Mouse (Mus musculus) hindbrain, embryonic 13.5 days (tissue): ENCODE measurements around the gene Mdm1. TPM values are rescaled to one million over a fixed set of nuclear protein-coding genes. Genes with fewer than 3 reads are reported as not detected.

ENCODE experiments used
- ATAC-seq: fragments of 200-750 bp; cut with Nextera tagmentation; 2 replicates; pipeline ENCODE4 v1.8.0; 2017; ENCODE audit warnings: moderate TSS enrichment; ENCODE audit not compliant: low FRiP score
- H3K27ac ChIP-seq: fragments of 300-500 bp; sonication (generic); 2 replicates; pipeline ENCODE4 v1.5.1; 2015; ENCODE audit warnings: inconsistent platforms, mild to moderate bottlenecking, moderate library complexity
- H3K27me3 ChIP-seq: fragments of 300-500 bp; sonication (generic); 2 replicates; pipeline ENCODE4 v1.6.1; 2015; ENCODE audit warnings: mild to moderate bottlenecking, inconsistent platforms
- H3K36me3 ChIP-seq: fragments of 300-500 bp; sonication (generic); 2 replicates; pipeline ENCODE4 v1.6.1; 2015; ENCODE audit warnings: mild to moderate bottlenecking, inconsistent platforms
- H3K4me1 ChIP-seq: fragments of 300-500 bp; sonication (generic); replicated peaks from 2 replicates; pipeline ENCODE4 v1.6.1; 2015; ENCODE audit warnings: inconsistent platforms
- H3K4me2 ChIP-seq: fragments of 300-500 bp; sonication (generic); 2 replicates; pipeline ENCODE4 v1.6.1; 2015; ENCODE audit warnings: inconsistent platforms, mild to moderate bottlenecking, moderate library complexity
- H3K4me3 ChIP-seq: fragments of 300-500 bp; sonication (generic); 2 replicates; pipeline ENCODE4 v1.5.1; 2015; ENCODE audit warnings: mild to moderate bottlenecking, inconsistent platforms
- H3K9ac ChIP-seq: fragments of 300-500 bp; sonication (generic); 2 replicates; pipeline ENCODE4 v1.6.1; 2015; ENCODE audit warnings: mild to moderate bottlenecking, inconsistent platforms
- H3K9me3 ChIP-seq: fragments of 300-500 bp; sonication (generic); 2 replicates; pipeline ENCODE4 v1.6.1; 2016; ENCODE audit warnings: inconsistent platforms
- WGBS: fragments of 180-500 bp; shearing (Covaris S2); methylation state at CpG from one replicate; pipeline ENCODE4 v1.1.7; 2015; 5-methylcytosine and 5-hydroxymethylcytosine counted together
- polyA plus RNA-seq: library from polyadenylated mRNA; unstranded; fragments of >200 nt; fragmentation: Nextera tagmentation; extraction: Ambion mirVana; gene quantifications from 2 replicates; pipeline ENCODE4 v1.2.1, GENCODE M21; 2015

Mdm1 gene
- 36.6 and 37.1 TPM in 2 replicates for polyA plus RNA-seq

DNA sequence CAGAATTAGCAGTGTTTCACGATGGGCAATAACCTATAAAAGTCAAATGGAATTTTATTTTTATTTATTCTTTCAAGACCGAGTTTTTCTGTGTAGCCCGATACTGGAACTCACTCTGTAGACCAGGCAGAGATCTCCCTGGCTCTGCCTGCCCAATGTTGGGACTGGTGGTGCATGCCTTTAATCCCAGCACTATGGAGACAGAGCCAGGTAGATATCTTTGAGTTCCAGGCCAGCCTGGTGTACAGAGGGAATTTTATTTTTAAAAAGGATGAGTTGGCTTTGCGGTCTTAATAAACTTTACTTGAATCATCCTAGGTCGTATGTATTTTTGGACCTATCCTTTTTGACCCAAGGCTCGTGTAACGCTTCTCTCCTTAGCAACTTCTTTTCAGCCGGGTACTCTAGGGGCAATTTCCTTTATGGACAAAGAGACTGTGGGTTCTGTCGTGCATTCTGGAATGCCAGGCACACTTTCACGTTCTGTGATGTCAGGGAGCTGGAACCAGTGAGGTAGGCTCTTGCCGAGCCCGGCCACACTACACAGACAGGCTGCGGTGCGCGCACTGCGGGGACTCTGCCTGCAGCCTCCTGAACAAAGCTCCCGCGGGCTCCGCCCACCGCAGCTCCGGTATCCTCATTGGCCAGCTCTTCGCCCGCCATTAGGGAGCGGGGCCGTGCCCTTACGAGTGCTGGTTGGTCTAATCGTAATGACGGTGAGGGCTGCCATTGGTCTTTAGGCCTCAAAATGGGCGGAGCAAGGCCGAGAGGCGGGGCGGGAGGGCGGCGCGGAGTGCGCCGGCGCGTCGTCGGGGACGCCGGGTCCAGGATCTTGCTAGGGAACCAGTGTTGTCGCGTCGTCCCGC, at the start of gene Mdm1:
Gene Mdm1, plus strand, starts transcription at position 794 of the 866 bp plus-strand sequence.
- Histone ChIP-seq H3K27me3 (no peaks in the 10 kb centered on the region), H3K4me3 (peak within 1 kb of the TSS; percentile 91), H3K9ac (peak within 1 kb of the TSS; percentile 79), H3K9me3 (no peaks in the 10 kb centered on the region), H3K4me1 (peaks cover 27% of the 10 kb centered on the region), H3K36me3 (peaks cover 10% of the 10 kb centered on the region), H3K27ac (peak within 1 kb of the TSS; percentile 76), H3K4me2 (peak within 1 kb of the TSS; percentile 75)
- peak; percentile 100 for ATAC-seq
- whole genome bisulfite sequencing, result 5% methylated on average over 45 of the region's 47 CpGs

DNA sequence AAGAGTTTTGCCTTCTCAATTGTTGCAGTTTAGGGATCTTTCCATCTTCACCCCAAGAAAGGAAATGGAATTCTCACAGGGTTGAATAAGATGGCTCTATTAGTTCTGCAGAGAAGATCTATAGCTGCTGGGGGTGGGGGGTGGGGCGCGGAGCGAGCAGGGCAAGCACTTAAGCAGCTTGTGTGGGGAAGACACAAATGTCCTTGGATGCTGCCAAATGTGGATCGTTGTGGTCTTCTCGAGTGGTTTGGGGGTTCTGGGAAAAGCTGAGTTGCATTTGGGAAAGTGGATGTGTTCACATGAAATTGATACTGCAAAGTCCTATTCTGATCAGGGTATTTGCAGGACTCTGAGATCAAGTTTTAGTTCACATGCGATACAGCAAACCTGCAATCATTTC, 48.9 kb upstream of the Mdm1 start:
- Histone ChIP-seq H3K9me3 (no peaks in the 10 kb centered on the region), H3K9ac (no peak overlapping the region), H3K27me3 (no peaks in the 10 kb centered on the region), H3K4me3 (no peak overlapping the region), H3K4me2 (no peak overlapping the region), H3K4me1 (peaks cover 12% of the 10 kb centered on the region), H3K36me3 (no peaks in the 10 kb centered on the region), H3K27ac (no peak overlapping the region)
- ATAC-seq, result no peak
- WGBS, result 78% methylated on average over 6 of the region's 6 CpGs

DNA sequence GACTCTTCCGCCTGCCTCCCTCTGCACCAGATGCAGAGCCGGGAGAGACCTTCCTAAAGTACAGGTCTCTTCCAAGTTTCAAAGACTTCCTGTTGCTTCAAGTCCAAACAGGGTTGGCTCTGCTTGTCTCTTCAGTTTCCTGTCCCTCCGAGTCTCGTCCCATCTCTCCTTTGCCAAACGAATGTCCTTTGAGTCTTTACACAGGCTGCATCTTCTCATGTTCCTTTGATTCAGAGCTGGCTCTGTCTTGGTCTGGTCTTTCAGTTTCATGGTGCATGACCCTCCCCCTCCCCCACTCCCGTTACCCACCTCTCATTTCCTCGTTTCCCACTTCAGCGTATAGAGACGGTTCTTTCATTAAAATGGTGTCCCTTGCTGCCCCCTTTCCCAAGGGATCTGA, 47.9 kb upstream of the Mdm1 start:
- Histone ChIP-seq H3K4me3 (no peak overlapping the region), H3K27ac (no peak overlapping the region), H3K4me1 (peaks cover 4% of the 10 kb centered on the region), H3K4me2 (no peak overlapping the region), H3K36me3 (no peaks in the 10 kb centered on the region), H3K27me3 (no peaks in the 10 kb centered on the region), H3K9me3 (no peaks in the 10 kb centered on the region), H3K9ac (no peak overlapping the region)
- ATAC-seq, result no peak
- 65% methylated on average over 9 of the region's 9 CpGs for WGBS

DNA sequence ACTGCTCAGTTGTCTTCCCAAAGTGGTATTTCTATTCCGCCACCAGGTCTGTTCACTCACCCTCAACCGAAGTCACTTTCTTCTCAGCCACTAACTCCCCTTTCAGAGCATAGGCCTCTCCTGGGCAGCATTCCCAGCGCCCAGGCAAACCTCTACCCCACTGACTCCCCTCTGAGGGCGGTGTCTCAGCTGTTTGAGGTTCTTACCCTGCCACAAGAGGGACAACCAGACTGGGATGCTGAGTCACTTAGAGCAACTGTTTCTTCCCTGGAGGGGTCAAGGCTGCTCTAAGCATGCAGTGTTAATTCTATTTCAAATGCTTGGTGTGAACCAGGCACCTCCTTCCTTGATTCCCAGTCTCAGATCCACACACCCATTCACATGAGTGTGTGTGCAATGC, 46.8 kb upstream of the Mdm1 start:
- no peak for ATAC-seq
- no peaks in the 10 kb centered on the region for H3K27me3 ChIP-seq
- H3K4me2 ChIP-seq, result no peak overlapping the region
- no peak overlapping the region for H3K4me3 ChIP-seq
- H3K9ac ChIP-seq, result no peak overlapping the region
- no peaks in the 10 kb centered on the region for H3K9me3 ChIP-seq
- WGBS, result 86% methylated on average over 4 of the region's 4 CpGs
- H3K36me3 ChIP-seq, result no peaks in the 10 kb centered on the region
- no peak overlapping the region for H3K27ac ChIP-seq
- H3K4me1 ChIP-seq, result peaks cover 4% of the 10 kb centered on the region

DNA sequence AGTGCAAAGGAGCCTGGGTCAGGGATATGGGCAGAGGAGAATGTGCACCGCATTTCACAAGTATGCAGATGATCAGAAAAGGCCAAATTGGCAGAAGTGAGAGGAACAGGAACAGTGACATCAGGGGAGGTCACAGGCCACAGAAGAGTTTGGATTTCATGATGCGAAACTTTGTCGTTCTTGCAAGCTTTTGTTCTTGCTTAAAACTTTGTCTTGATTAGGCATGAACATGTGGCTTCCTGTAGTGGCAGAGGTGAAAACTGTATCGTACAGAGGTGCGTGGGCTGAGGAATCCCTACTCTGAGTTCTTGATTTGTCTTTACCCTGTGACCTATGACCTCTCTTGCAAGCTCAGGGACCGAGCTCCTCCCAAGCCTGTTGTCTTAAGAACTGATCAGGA, 45.4 kb upstream of the Mdm1 start:
- 86% methylated on average over 6 of the region's 6 CpGs for WGBS
- Histone ChIP-seq H3K27me3 (no peaks in the 10 kb centered on the region), H3K27ac (no peak overlapping the region)

DNA sequence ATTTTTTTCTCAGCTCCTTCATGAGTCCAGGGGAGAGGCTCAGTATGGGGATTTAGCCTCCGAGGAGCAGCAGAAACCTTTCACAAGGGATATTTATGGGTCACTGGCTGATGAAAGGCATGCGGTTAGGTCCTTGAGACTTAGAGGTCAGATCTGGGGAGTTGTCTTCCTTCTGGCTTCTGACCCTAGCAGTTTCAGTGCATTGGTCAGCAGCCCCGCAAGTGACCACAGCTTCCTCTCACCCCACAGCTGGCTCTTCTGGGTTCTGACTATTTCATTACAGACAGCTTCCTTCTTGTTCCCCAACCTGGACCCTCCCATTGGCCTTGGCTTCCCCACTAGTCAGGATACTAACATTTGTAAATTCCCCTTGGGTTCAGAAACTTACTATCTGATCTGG, 43.7 kb upstream of the Mdm1 start:
- 80% methylated on average over 3 of the region's 3 CpGs for WGBS
- Histone ChIP-seq H3K9me3 (no peaks in the 10 kb centered on the region), H3K36me3 (no peaks in the 10 kb centered on the region), H3K9ac (no peak overlapping the region), H3K27me3 (no peaks in the 10 kb centered on the region), H3K4me1 (no peaks in the 10 kb centered on the region), H3K27ac (no peak overlapping the region), H3K4me3 (no peak overlapping the region), H3K4me2 (no peak overlapping the region)
- ATAC-seq, result no peak

More for the DNA sequence above, 45.4 kb upstream of the Mdm1 start:
- no peak for ATAC-seq
- H3K4me3 ChIP-seq, result no peak overlapping the region
- no peaks in the 10 kb centered on the region for H3K9me3 ChIP-seq
- no peak overlapping the region for H3K4me2 ChIP-seq
- peaks cover 4% of the 10 kb centered on the region for H3K4me1 ChIP-seq
- H3K36me3 ChIP-seq, result no peaks in the 10 kb centered on the region
- no peak overlapping the region for H3K9ac ChIP-seq

DNA sequence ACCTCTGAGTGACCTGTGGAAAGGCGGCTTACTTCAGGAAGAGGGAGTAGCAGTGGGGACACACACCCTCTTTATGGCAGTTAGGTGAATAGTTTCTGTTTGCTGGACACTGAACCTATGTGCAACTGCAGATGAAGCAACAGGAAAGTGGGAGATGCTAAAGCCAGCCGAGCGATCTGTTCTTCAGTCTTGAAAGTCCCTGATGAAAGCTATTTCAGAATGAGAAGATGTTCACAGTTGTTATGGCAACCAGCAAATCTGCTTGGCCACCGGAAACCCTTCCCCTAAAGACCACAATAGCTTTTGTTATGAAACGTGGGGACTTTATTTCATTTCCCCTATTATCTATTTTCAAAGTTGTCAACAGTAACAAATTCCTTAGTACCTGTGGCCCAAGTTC, 41.0 kb upstream of the Mdm1 start:
- WGBS, result 45% methylated on average over 5 of the region's 5 CpGs
- no peaks in the 10 kb centered on the region for H3K27me3 ChIP-seq
- peaks cover 6% of the 10 kb centered on the region; the same call in 1 of the 2 replicates for H3K4me1 ChIP-seq
- no peaks in the 10 kb centered on the region for H3K36me3 ChIP-seq
- H3K27ac ChIP-seq, result no peak overlapping the region
- no peaks in the 10 kb centered on the region for H3K9me3 ChIP-seq
- H3K9ac ChIP-seq, result no peak overlapping the region
- no peak overlapping the region for H3K4me2 ChIP-seq
- no peak for ATAC-seq
- no peak overlapping the region for H3K4me3 ChIP-seq

DNA sequence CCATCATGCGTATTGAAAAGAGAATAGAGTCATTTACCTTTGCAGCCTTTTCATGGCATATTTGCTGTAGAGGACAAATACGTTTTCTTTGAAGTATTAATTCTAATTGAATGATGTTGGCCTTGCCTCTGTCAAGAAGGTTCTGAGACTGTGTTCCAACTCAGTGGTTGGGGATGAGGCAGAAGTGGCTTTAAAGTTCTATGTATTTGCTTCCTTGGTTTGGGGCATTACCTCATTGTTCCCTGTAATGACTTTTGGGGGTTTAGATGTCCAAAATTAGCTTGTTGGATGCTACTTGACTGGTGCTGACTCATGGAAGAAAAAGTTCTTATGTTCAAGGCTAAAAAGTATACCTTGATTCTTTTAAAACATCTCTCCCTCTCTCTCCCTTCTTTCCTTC, 40.6 kb upstream of the Mdm1 start:
- peaks cover 6% of the 10 kb centered on the region; the same call in 1 of the 2 replicates for H3K4me1 ChIP-seq
- H3K4me3 ChIP-seq, result no peak overlapping the region
- no peak overlapping the region for H3K27ac ChIP-seq
- no peaks in the 10 kb centered on the region for H3K36me3 ChIP-seq
- H3K9ac ChIP-seq, result no peak overlapping the region
- 86% methylated on average over 2 of the region's 2 CpGs for WGBS
- no peak overlapping the region for H3K4me2 ChIP-seq
- H3K9me3 ChIP-seq, result no peaks in the 10 kb centered on the region
- no peak for ATAC-seq
- H3K27me3 ChIP-seq, result no peaks in the 10 kb centered on the region

DNA sequence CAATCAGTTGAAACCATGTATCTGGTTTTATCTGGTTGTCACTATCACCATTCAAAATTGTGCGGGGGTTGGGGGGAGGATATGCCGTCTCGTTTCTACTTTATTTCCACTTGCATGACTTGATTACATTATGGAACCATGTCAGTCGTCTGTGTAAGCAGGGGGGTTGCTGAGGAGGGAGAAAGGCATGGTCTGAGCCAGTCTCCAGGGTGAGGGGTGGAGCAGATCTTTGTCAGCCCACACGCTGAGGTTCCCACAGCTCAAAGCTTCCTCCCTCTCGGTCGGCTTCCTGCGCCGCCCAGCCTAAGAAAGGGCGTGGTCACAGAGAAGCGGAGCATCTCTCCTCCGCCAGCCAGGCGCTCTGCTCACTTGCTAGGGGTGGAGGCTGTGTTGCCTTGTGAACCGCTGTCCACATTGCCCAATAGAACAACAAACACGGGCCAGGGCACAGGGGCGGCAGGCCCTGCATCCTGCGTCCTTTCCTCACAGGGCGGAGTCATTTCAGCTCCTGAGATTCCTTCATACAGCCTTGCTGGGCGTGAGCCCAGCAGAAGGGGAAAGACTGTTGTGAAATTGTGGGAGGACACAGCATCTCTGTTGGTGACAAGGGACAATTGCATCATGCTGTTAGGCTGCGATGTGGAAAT, 38.5 kb upstream of the Mdm1 start:
- Histone ChIP-seq H3K27ac (peak overlapping the region; percentile 86), H3K27me3 (no peaks in the 10 kb centered on the region), H3K9me3 (no peaks in the 10 kb centered on the region), H3K36me3 (no peaks in the 10 kb centered on the region), H3K9ac (peak overlapping the region; percentile 70), H3K4me3 (peak overlapping the region; percentile 43), H3K4me2 (peak overlapping the region; percentile 65), H3K4me1 (peaks cover 6% of the 10 kb centered on the region; the same call in 1 of the 2 replicates)
- under 1% methylated on average over 20 of the region's 20 CpGs for WGBS
- ATAC-seq, result peak; percentile 94

DNA sequence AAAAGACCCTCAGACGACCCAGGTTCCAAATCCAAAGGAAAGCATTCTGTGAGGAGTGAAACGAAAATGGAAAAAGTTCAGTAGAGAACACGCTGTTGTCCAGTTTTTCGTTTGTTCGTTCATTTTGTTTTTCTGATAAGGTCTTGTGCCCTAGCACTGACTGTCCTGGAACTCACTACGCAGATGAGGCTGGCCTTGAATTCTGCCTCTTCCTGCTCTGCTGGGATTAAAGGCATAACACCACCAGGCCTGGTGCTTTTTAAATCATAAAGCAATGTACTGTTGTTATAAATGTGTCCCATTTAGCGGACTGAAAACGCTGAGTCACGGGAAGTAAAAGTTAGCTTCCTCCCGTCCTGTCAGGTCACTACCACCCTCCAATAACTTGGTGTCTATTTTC, 37.7 kb upstream of the Mdm1 start:
- no peaks in the 10 kb centered on the region for H3K36me3 ChIP-seq
- H3K4me2 ChIP-seq, result peak overlapping the region; percentile 65; the same call in 1 of the 2 replicates
- no peaks in the 10 kb centered on the region for H3K27me3 ChIP-seq
- H3K9me3 ChIP-seq, result no peaks in the 10 kb centered on the region
- H3K27ac ChIP-seq, result peak overlapping the region; percentile 86; the same call in 1 of the 2 replicates
- H3K9ac ChIP-seq, result no peak overlapping the region
- peaks cover 6% of the 10 kb centered on the region; the same call in 1 of the 2 replicates for H3K4me1 ChIP-seq
- H3K4me3 ChIP-seq, result no peak overlapping the region
- 76% methylated on average over 10 of the region's 10 CpGs for WGBS
- ATAC-seq, result no peak

DNA sequence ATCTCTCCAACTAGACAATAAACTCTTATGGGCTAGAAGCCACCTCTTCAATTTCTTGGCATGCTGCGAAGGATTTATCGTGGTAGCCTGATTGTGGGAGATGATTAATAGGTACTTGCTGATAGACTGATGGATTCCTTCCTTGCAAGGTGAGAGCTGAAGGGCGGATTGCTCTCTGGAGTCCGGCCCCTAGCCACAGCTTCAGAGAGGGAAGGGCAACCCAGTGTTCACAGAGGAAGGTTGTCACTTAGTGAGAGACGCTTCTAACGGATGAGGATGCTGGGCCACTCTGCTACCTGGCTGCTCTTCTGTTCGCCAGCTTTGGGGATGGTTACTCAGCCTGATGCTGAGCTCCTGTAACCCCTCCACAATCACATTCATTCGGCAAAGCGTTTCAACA, 34.6 kb upstream of the Mdm1 start:
- peak overlapping the region; percentile 58 for H3K27ac ChIP-seq
- no peak overlapping the region for H3K4me3 ChIP-seq
- no peak for ATAC-seq
- H3K27me3 ChIP-seq, result no peaks in the 10 kb centered on the region
- H3K36me3 ChIP-seq, result no peaks in the 10 kb centered on the region
- H3K4me2 ChIP-seq, result 0 out of 2 replicates have a peak overlapping the region, but pooled peaks have one; percentile 17
- no peak overlapping the region for H3K9ac ChIP-seq
- WGBS, result 74% methylated on average over 9 of the region's 9 CpGs
- no peaks in the 10 kb centered on the region for H3K9me3 ChIP-seq
- H3K4me1 ChIP-seq, result peaks cover 18% of the 10 kb centered on the region

DNA sequence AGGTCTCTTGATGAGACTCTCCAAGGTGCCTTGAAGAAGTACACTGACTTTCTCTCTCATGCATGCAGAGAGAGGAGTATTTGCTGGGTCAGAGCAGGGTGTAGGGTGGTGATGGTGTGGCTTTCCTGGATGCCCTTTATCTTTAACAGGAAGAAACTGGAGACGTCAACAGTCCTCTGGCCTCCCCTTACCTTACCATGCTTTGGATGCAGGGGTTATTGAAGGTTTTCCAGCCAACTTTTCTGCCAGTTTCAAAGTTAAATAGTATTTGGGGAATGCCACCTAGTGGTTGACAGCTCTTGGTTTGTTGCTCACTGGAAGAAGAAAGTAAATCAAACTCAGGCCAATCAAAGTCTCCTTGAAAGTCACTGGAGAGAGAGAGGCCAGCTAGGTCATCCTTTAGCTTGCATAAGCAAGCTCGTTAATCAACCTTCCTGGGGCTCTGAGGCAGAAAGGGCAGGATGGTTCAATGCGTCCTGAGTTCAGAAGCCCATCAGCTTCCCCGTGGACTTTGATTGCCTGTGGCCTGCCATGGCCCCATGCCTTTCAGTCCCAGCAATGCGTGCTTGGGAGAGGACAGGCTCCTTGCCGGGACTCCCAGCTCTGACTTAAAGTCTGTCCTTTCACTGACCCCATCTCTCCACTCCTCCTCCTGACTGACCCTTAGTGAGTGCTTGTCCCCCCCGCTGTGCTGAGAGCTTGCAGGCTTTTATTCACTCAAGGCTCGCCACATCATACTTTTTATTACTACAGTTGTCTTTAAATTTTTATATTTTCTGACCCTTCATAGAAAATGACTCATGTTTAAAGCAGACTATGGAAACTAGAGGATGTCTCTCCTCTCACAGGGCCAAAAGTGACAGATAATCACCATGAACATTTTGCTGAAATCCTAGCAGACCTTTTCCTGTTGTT, 31.3 kb upstream of the Mdm1 start:
- WGBS, result 10% methylated on average over 8 of the region's 8 CpGs
- Histone ChIP-seq H3K4me3 (no peak overlapping the region), H3K27me3 (no peaks in the 10 kb centered on the region), H3K9me3 (no peaks in the 10 kb centered on the region), H3K4me1 (peaks cover 30% of the 10 kb centered on the region), H3K27ac (no peak overlapping the region), H3K36me3 (no peaks in the 10 kb centered on the region), H3K9ac (no peak overlapping the region), H3K4me2 (no peak overlapping the region)
- no peak for ATAC-seq
